Mouse (Mus musculus) C2C12 (cell line): ENCODE measurements around the gene Rhou.

Source experiments
- CTCF ChIP-seq: IDR thresholded peaks from one replicate; pipeline ENCODE4 v1.5.1; 2011; ENCODE audit not compliant: control insufficient read depth, insufficient read depth, insufficient read length
- FOSL1 ChIP-seq: IDR thresholded peaks from one replicate; pipeline ENCODE4 v1.8.0; 2011; ENCODE audit warnings: mild to moderate bottlenecking, low read length; ENCODE audit not compliant: poor library complexity, insufficient read depth, severe bottlenecking
- MAX ChIP-seq: IDR thresholded peaks from one replicate; pipeline ENCODE4 v1.6.1; 2011; ENCODE audit warnings: mild to moderate bottlenecking, control low read depth

- TF ChIP-seq CTCF (no peak), MAX (peak; percentile 30), FOSL1 (no peak)
Observed at GRCm38 (mm10) chr8:123684806-123685205, 31.1 kb downstream of the Rhou start.
